Mouse (Mus musculus) hindbrain, embryonic 11.5 days (tissue): ENCODE data around the gene Sec23a. TPM values are rescaled to one million over a fixed set of nuclear protein-coding genes. Genes with fewer than 3 reads are reported as not detected.

Experiments used
- ATAC-seq: fragments of 200-750 bp; cut with Nextera tagmentation; 2 replicates; pipeline ENCODE4 v1.8.0; 2017; ENCODE audit warnings: mild to moderate bottlenecking, moderate TSS enrichment, moderate library complexity; ENCODE audit not compliant: low FRiP score
- DNase-seq: peaks from one replicate; pipeline ENCODE4 v3.0.0-alpha.2; 2015; ENCODE audit warnings: low spot score
- H3K27ac ChIP-seq: fragments of 300-500 bp; sonication (generic); 2 replicates; pipeline ENCODE4 v1.5.1; 2014; ENCODE audit warnings: mild to moderate bottlenecking, low read depth, low read length
- H3K27me3 ChIP-seq: fragments of 300-500 bp; sonication (generic); 2 replicates; pipeline ENCODE4 v1.6.1; 2014; ENCODE audit warnings: mild to moderate bottlenecking, low read length, moderate library complexity, mixed read lengths; ENCODE audit not compliant: control insufficient read depth, insufficient read depth
- H3K36me3 ChIP-seq: fragments of 300-500 bp; sonication (generic); 2 replicates; pipeline ENCODE4 v1.6.1; 2014; ENCODE audit warnings: mild to moderate bottlenecking, low read length, moderate library complexity, mixed read lengths; ENCODE audit not compliant: control insufficient read depth, insufficient read depth
- H3K4me1 ChIP-seq: fragments of 300-500 bp; sonication (generic); replicated peaks from 2 replicates; pipeline ENCODE4 v1.6.1; 2014; ENCODE audit warnings: low read length, mixed read lengths; ENCODE audit not compliant: control insufficient read depth, insufficient read depth
- H3K4me2 ChIP-seq: fragments of 300-500 bp; sonication (generic); replicated peaks from 2 replicates; pipeline ENCODE4 v1.6.1; 2014; ENCODE audit warnings: mild to moderate bottlenecking, low read depth, low read length
- H3K4me3 ChIP-seq: fragments of 300-500 bp; sonication (generic); 2 replicates; pipeline ENCODE4 v1.5.1; 2014; ENCODE audit warnings: low read depth, low read length
- H3K9ac ChIP-seq: fragments of 300-500 bp; sonication (generic); 2 replicates; pipeline ENCODE4 v1.6.1; 2014; ENCODE audit warnings: low read depth, low read length
- H3K9me3 ChIP-seq: fragments of 300-500 bp; sonication (generic); 2 replicates; pipeline ENCODE4 v1.6.1; 2016; ENCODE audit warnings: low read length; ENCODE audit not compliant: control insufficient read depth
- WGBS: fragments of 180-500 bp; shearing (Covaris S2); extraction: QIAGEN DNeasy Blood & Tissue Kit; methylation state at CpG from one replicate; pipeline ENCODE4 v1.1.7; 2014; 5-methylcytosine and 5-hydroxymethylcytosine counted together
- polyA plus RNA-seq: library from polyadenylated mRNA; unstranded; fragments of >200 nt; fragmentation: Nextera tagmentation; extraction: Ambion mirVana; gene quantifications from 2 replicates; pipeline ENCODE4 v1.2.1, GENCODE M21; 2014

The Sec23a gene
- polyA plus RNA-seq, 1 experiment from 2014 or later = 91.5 TPM

GRCm38 (mm10) chr12:58956624-58957023 is 55.2 kb downstream of the Sec23a start:
- Histone ChIP-seq H3K27me3 (no peaks in the 10 kb centered on the region), H3K9me3 (no peaks in the 10 kb centered on the region), H3K9ac (no peak overlapping the region), H3K36me3 (no peaks in the 10 kb centered on the region), H3K4me3 (no peak overlapping the region), H3K27ac (no peak overlapping the region), H3K4me1 (no peaks in the 10 kb centered on the region), H3K4me2 (no peak overlapping the region)
- WGBS = 88% methylated on average over 7 of the region's 7 CpGs
- DNase-seq = no peak
- 0 out of 2 replicates have a peak, but pooled peaks have one; percentile 38 for ATAC-seq

GRCm38 (mm10) chr12:58956162-58956561 is 55.7 kb downstream of the Sec23a start:
- H3K4me1 ChIP-seq = no peaks in the 10 kb centered on the region
- ATAC-seq (no peak), DNase-seq (no peak)
- 80% methylated on average over 7 of the region's 7 CpGs for WGBS
- no peak overlapping the region for H3K27ac ChIP-seq
- H3K9ac ChIP-seq = no peak overlapping the region
- no peaks in the 10 kb centered on the region for H3K9me3 ChIP-seq
- H3K4me3 ChIP-seq = no peak overlapping the region
- H3K27me3 ChIP-seq = no peaks in the 10 kb centered on the region
- no peaks in the 10 kb centered on the region for H3K36me3 ChIP-seq
- H3K4me2 ChIP-seq = no peak overlapping the region

DNA sequence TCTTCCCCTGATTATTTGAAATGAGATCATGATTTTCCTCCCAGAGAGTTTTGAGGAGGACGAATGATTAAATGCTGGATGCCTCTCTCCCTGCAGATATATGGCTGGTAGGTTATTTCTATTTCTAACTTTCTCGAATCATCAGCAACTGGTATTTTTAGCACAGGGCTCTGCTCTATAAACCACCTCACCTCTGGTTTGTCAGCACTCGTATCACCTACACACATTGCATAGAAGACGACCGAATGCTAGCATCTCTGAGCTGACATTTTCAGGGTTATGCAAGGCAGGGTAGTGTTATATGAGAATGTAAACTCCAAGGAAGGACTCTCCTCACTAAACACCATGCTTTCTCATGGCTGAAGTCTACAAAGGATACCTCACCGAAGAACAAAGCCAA is 63.9 kb downstream of the Sec23a start:
- H3K9me3 ChIP-seq = no peaks in the 10 kb centered on the region
- no peak for ATAC-seq
- WGBS = 92% methylated on average over 6 of the region's 6 CpGs

GRCm38 (mm10) chr12:58947231-58947630 is 64.6 kb downstream of the Sec23a start:
- Histone ChIP-seq H3K4me1 (no peaks in the 10 kb centered on the region), H3K36me3 (no peaks in the 10 kb centered on the region), H3K27me3 (no peaks in the 10 kb centered on the region), H3K4me3 (no peak overlapping the region), H3K9ac (no peak overlapping the region), H3K27ac (no peak overlapping the region), H3K9me3 (no peaks in the 10 kb centered on the region), H3K4me2 (no peak overlapping the region)
- no peak for ATAC-seq
- WGBS = 23% methylated on average over 4 of the region's 4 CpGs
- DNase-seq = peak; percentile 75

More for the DNA sequence above, 63.9 kb downstream of the Sec23a start:
- no peak overlapping the region for H3K4me3 ChIP-seq
- no peaks in the 10 kb centered on the region for H3K27me3 ChIP-seq
- no peak overlapping the region for H3K9ac ChIP-seq
- no peak overlapping the region for H3K27ac ChIP-seq
- H3K4me1 ChIP-seq = no peaks in the 10 kb centered on the region
- H3K36me3 ChIP-seq = no peaks in the 10 kb centered on the region
- no peak overlapping the region for H3K4me2 ChIP-seq
- no peak for DNase-seq

GRCm38 (mm10) chr12:58942544-58942943 is 69.3 kb downstream of the Sec23a start:
- no peak overlapping the region for H3K4me2 ChIP-seq
- no peaks in the 10 kb centered on the region for H3K27me3 ChIP-seq
- 88% methylated on average over 4 of the region's 4 CpGs for WGBS
- no peaks in the 10 kb centered on the region for H3K36me3 ChIP-seq
- H3K9ac ChIP-seq = no peak overlapping the region
- no peaks in the 10 kb centered on the region for H3K9me3 ChIP-seq
- no peaks in the 10 kb centered on the region for H3K4me1 ChIP-seq
- ATAC-seq (no peak), DNase-seq (no peak)
- no peak overlapping the region for H3K27ac ChIP-seq
- no peak overlapping the region for H3K4me3 ChIP-seq

- Histone ChIP-seq H3K4me1 (no peaks in the 10 kb centered on the region), H3K36me3 (no peaks in the 10 kb centered on the region), H3K4me3 (no peak overlapping the region), H3K9ac (no peak overlapping the region), H3K9me3 (no peaks in the 10 kb centered on the region), H3K4me2 (no peak overlapping the region), H3K27me3 (no peaks in the 10 kb centered on the region), H3K27ac (no peak overlapping the region)
- 75% methylated on average over 4 of the region's 4 CpGs for WGBS
- no peak for DNase-seq
- ATAC-seq = no peak
Measured at GRCm38 (mm10) chr12:58934580-58934979, 77.2 kb downstream of the Sec23a start.

- DNase-seq (no peak), ATAC-seq (no peak)
- Histone ChIP-seq H3K9ac (no peak overlapping the region), H3K4me3 (no peak overlapping the region), H3K4me1 (no peaks in the 10 kb centered on the region), H3K9me3 (no peaks in the 10 kb centered on the region), H3K27me3 (no peaks in the 10 kb centered on the region), H3K36me3 (no peaks in the 10 kb centered on the region), H3K27ac (no peak overlapping the region), H3K4me2 (no peak overlapping the region)
- WGBS = 91% methylated on average over 15 of the region's 15 CpGs
Measured at GRCm38 (mm10) chr12:58924996-58925395, 86.8 kb downstream of the Sec23a start.

DNA sequence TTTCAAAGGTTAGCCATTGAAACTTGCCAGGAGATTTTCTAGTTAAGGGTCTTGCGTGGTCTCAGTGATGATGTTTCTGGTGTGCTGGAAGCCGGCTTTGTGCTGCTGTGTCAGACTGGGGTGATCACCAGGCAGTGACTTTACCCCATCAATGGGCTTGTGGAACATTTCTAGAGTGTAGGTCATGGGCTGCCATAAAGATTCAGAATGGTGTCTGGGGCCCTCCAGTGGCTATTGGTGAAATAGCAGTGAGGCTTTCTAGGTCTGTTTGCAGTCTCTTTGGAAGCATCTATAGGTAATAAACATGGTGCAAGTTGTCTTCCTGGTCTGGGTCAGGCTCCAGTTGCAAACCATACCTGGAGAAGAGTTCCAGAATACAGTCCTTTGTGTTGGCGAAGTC is 87.8 kb downstream of the Sec23a start:
- DNase-seq (peak; percentile 44), ATAC-seq (no peak)
- no peaks in the 10 kb centered on the region for H3K4me1 ChIP-seq
- H3K27me3 ChIP-seq = no peaks in the 10 kb centered on the region
- H3K4me2 ChIP-seq = no peak overlapping the region
- no peaks in the 10 kb centered on the region for H3K36me3 ChIP-seq
- H3K9ac ChIP-seq = no peak overlapping the region
- H3K4me3 ChIP-seq = no peak overlapping the region
- WGBS = 61% methylated on average over 3 of the region's 3 CpGs
- no peak overlapping the region for H3K27ac ChIP-seq
- no peaks in the 10 kb centered on the region for H3K9me3 ChIP-seq

- H3K9ac ChIP-seq = no peak overlapping the region
- H3K4me2 ChIP-seq = no peak overlapping the region
- H3K9me3 ChIP-seq = no peaks in the 10 kb centered on the region
- no peaks in the 10 kb centered on the region for H3K36me3 ChIP-seq
- H3K4me3 ChIP-seq = no peak overlapping the region
- no peak overlapping the region for H3K27ac ChIP-seq
- 85% methylated on average over 6 of the region's 6 CpGs for WGBS
- no peak for DNase-seq
- no peaks in the 10 kb centered on the region for H3K27me3 ChIP-seq
- no peaks in the 10 kb centered on the region for H3K4me1 ChIP-seq
- ATAC-seq = no peak
Measured at GRCm38 (mm10) chr12:58920775-58921174, 91.0 kb downstream of the Sec23a start.
